Mouse (Mus musculus) kidney, embryonic 16.5 days (tissue): ENCODE data around the gene Gm42715. TPM values are rescaled to one million over a fixed set of nuclear protein-coding genes. Genes with fewer than 3 reads are reported as not detected.

Experiments
- ATAC-seq: fragments of 200-750 bp; cut with Nextera tagmentation; 2 replicates; pipeline ENCODE4 v1.8.0; 2017; ENCODE audit warnings: moderate TSS enrichment; ENCODE audit not compliant: low FRiP score, low TSS enrichment
- H3K27ac ChIP-seq: fragments of 300-500 bp; sonication (generic); 2 replicates; pipeline ENCODE4 v1.5.1; 2014; ENCODE audit warnings: low read length
- H3K27me3 ChIP-seq: fragments of 300-500 bp; sonication (generic); 2 replicates; pipeline ENCODE4 v1.6.1; 2014; ENCODE audit warnings: low read length, control low read depth, mixed read lengths; ENCODE audit not compliant: insufficient read depth
- H3K36me3 ChIP-seq: fragments of 300-500 bp; sonication (generic); 2 replicates; pipeline ENCODE4 v1.6.1; 2014; ENCODE audit warnings: low read length, control low read depth, mixed read lengths; ENCODE audit not compliant: insufficient read depth
- H3K4me1 ChIP-seq: fragments of 300-500 bp; sonication (generic); 2 replicates; pipeline ENCODE4 v1.6.1; 2014; ENCODE audit warnings: low read length, control low read depth, mixed read lengths; ENCODE audit not compliant: insufficient read depth
- H3K4me2 ChIP-seq: fragments of 300-500 bp; sonication (generic); replicated peaks from 2 replicates; pipeline ENCODE4 v1.6.1; 2014; ENCODE audit warnings: low read depth, low read length
- H3K4me3 ChIP-seq: fragments of 300-500 bp; sonication (generic); 2 replicates; pipeline ENCODE4 v1.5.1; 2014; ENCODE audit warnings: mild to moderate bottlenecking, low read length
- H3K9ac ChIP-seq: fragments of 300-500 bp; sonication (generic); replicated peaks from 2 replicates; pipeline ENCODE4 v1.6.1; 2014; ENCODE audit warnings: low read length
- H3K9me3 ChIP-seq: fragments of 300-500 bp; sonication (generic); 2 replicates; pipeline ENCODE4 v1.6.1; 2016; ENCODE audit warnings: low read length, control low read depth
- WGBS: fragments of 180-500 bp; shearing (Covaris S2); extraction: QIAGEN DNeasy Blood & Tissue Kit; methylation state at CpG from one replicate; pipeline ENCODE4 v1.1.7; 2014; 5-methylcytosine and 5-hydroxymethylcytosine counted together
- microRNA-seq: library from miRNA; unstranded; fragments of <30 nt; microRNA quantifications from one replicate; pipeline ENCODE4, GENCODE M21; 2016
- polyA plus RNA-seq: library from polyadenylated mRNA; unstranded; fragments of >200 nt; fragmentation: Nextera tagmentation; extraction: Ambion mirVana; gene quantifications from 2 replicates; pipeline ENCODE4 v1.2.1, GENCODE M21; 2015

Gene Gm42715
- polyA plus RNA-seq, 1 experiment from 2014 or later = 16.2 TPM

- peak overlapping the region; percentile 99 for H3K9ac ChIP-seq
- H3K27ac ChIP-seq = peak overlapping the region; percentile 94
- peaks cover 7% of the 10 kb centered on the region; the same call in 1 of the 2 replicates for H3K9me3 ChIP-seq
- H3K27me3 ChIP-seq = no peaks in the 10 kb centered on the region
- ATAC-seq = no peak; the same call in 1 of the 2 replicates
- WGBS = 18% methylated on average over 8 of the region's 8 CpGs
- peaks cover 38% of the 10 kb centered on the region for H3K36me3 ChIP-seq
- H3K4me1 ChIP-seq = peaks cover 17% of the 10 kb centered on the region
- H3K4me2 ChIP-seq = peak overlapping the region; percentile 81
- H3K4me3 ChIP-seq = peak overlapping the region; percentile 100
Observed at GRCm38 (mm10) chr7:127614091-127614490, 94.7 kb downstream of the Gm42715 start.

DNA sequence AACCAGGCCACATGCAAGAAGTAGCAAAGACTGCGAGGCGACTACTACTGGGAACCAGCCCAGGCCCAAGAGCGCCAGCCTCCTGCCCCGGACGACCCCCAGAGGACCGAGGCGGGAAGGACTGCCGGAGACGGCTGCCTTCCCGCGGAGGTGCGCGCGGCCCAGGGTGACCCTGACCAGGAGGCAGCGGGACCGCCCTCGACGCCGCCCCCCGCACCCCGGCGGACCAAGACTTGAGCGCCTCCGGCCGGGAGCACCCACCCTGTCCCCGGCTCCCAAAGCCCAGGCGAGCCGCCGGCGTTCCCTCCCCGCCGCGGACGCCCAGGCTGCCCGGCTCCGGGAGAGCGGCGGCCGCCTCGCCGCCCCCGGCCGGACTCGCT, 95.1 kb downstream of the Gm42715 start:
- Histone ChIP-seq H3K4me3 (peak overlapping the region; percentile 100), H3K36me3 (peaks cover 35% of the 10 kb centered on the region), H3K9me3 (peaks cover 7% of the 10 kb centered on the region; the same call in 1 of the 2 replicates), H3K9ac (peak overlapping the region; percentile 99), H3K4me2 (peak overlapping the region; percentile 81), H3K27ac (peak overlapping the region; percentile 94), H3K27me3 (no peaks in the 10 kb centered on the region), H3K4me1 (peaks cover 17% of the 10 kb centered on the region)
- under 1% methylated on average over 41 of the region's 44 CpGs for WGBS
- peak; percentile 72 for ATAC-seq

DNA sequence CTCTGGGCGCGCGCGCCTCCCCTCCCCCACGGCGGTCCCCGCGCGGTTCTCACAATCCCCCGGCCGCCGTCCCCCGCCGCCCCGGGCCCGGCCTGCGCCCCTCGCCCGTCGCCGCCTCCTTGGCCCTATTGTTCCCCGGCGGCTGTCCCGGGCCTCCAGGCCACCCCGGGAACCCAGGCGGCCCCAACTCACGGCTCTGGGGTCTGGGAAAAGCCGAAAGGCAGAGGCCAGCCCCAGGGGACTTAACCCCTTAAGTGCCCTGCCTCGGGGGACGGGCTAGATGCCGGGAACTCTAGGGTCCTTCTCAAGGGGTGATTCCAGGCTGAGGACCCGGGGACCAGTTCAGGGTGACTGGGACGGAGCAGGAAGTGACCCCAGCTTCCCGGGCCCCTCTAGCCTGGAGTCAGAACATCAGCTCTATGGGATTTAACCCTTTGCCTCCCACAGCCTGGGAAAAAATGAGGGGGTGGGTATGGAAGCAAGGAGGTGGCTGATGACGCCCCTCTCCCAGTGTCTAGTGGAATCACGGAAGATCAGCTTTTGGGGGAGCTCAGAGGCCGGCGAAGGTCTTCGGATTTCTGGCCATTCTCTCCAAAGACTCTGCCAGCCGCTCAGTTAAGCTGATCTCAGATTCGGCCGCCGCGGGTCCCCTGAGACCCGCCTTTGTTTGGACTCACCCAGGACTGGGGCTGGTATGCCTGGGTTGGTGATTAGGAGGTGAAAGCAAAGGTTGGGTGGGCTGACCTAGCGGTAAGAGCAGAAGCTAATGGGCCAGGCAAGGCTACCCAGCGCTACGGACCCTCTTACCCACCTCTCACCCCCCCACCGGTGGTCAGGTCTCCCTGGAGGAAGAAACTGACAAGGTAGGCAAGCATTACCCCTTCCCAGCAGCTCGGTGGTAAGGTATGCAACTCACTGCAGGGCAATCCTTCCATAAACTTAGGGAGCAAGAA, 95.8 kb downstream of the Gm42715 start, which contains the start of gene Zfp629:
TSS of gene Zfp629 (minus strand) at position 907 of the 953 bp plus-strand sequence.
- H3K9me3 ChIP-seq = peaks cover 7% of the 10 kb centered on the region; the same call in 1 of the 2 replicates
- ATAC-seq = peak; percentile 93
- peak within 1 kb of the TSS; percentile 99 for H3K9ac ChIP-seq
- peak within 1 kb of the TSS; percentile 81 for H3K4me2 ChIP-seq
- H3K27me3 ChIP-seq = no peaks in the 10 kb centered on the region
- peak within 1 kb of the TSS; percentile 94 for H3K27ac ChIP-seq
- peak within 1 kb of the TSS; percentile 100 for H3K4me3 ChIP-seq
- peaks cover 17% of the 10 kb centered on the region for H3K4me1 ChIP-seq
- H3K36me3 ChIP-seq = peaks cover 28% of the 10 kb centered on the region
- under 1% methylated on average over 49 of the region's 50 CpGs for WGBS

- H3K4me2 ChIP-seq = no peak overlapping the region
- H3K9ac ChIP-seq = no peak overlapping the region
- H3K4me3 ChIP-seq = no peak overlapping the region
- ATAC-seq = no peak
- no peak overlapping the region for H3K27ac ChIP-seq
- peaks cover 7% of the 10 kb centered on the region; the same call in 1 of the 2 replicates for H3K9me3 ChIP-seq
- peaks cover 17% of the 10 kb centered on the region for H3K4me1 ChIP-seq
- no peaks in the 10 kb centered on the region for H3K27me3 ChIP-seq
- WGBS = 58% methylated on average over 1 of the region's 1 CpGs
- H3K36me3 ChIP-seq = peaks cover 16% of the 10 kb centered on the region
Observed at GRCm38 (mm10) chr7:127616336-127616735, 97.0 kb downstream of the Gm42715 start.

Small RNA genes lying within 50 kb of the gene (microRNA-seq; reads per million reads assigned to microRNA genes)
- gene Gm47278 (not detected), gene Mir7060 (not detected)

Other genes with a start within 250 kb of the Gm42715 start
- 105 and 108 TPM in 2 replicates for gene Sephs2, start 245.5 kb upstream of the Gm42715 start, polyA plus RNA-seq
- 1.0 and 1.4 TPM in 2 replicates for gene Itgal, start 223.3 kb upstream of the Gm42715 start, polyA plus RNA-seq
- 25.4 and 25.5 TPM in 2 replicates for gene Zfp768, start 174.0 kb upstream of the Gm42715 start, polyA plus RNA-seq
- gene Zfp747, start 143.5 kb upstream of the Gm42715 start, polyA plus RNA-seq = 10.6 and 11.3 TPM in 2 replicates
- gene 9130019O22Rik, start 132.4 kb upstream of the Gm42715 start, polyA plus RNA-seq = 6.8 and 7.0 TPM in 2 replicates
- gene E430018J23Rik, start 126.0 kb upstream of the Gm42715 start, polyA plus RNA-seq = 8.3 and 8.8 TPM in 2 replicates
- gene Zfp764, start 112.8 kb upstream of the Gm42715 start, polyA plus RNA-seq = 9.0 and 9.5 TPM in 2 replicates
- 28.1 and 32.0 TPM in 2 replicates for gene Zfp688, start 97.5 kb upstream of the Gm42715 start, polyA plus RNA-seq
- gene Zfp689, start 70.4 kb upstream of the Gm42715 start, polyA plus RNA-seq = 8.4 TPM in 2 replicates
- 41.9 and 47.2 TPM in 2 replicates for gene Prr14, start 60.0 kb upstream of the Gm42715 start, polyA plus RNA-seq
- 12.2 and 13.1 TPM in 2 replicates for gene Fbrs, start 40.4 kb upstream of the Gm42715 start, polyA plus RNA-seq
- gene Srcap, start 7.6 kb upstream of the Gm42715 start, polyA plus RNA-seq = 39.6 and 44.1 TPM in 2 replicates
- 10.5 and 10.6 TPM in 2 replicates for gene Tmem265, start 41.8 kb downstream of the Gm42715 start, polyA plus RNA-seq
- gene Phkg2, start 53.8 kb downstream of the Gm42715 start, polyA plus RNA-seq = 40.7 and 46.7 TPM in 2 replicates
- gene Ccdc189, start 69.0 kb downstream of the Gm42715 start, polyA plus RNA-seq = 16.7 and 17.6 TPM in 2 replicates
- 50.6 and 51.4 TPM in 2 replicates for gene Rnf40, start 69.2 kb downstream of the Gm42715 start, polyA plus RNA-seq
- 19.8 and 22.1 TPM in 2 replicates for gene Zfp629, start 96.2 kb downstream of the Gm42715 start, polyA plus RNA-seq
- 50.5 and 54.5 TPM in 2 replicates for gene Bcl7c, start 189.3 kb downstream of the Gm42715 start, polyA plus RNA-seq
- 14.0 and 14.7 TPM in 2 replicates for gene Ctf1, start 193.2 kb downstream of the Gm42715 start, polyA plus RNA-seq
- 0.15 and 0.32 TPM in 2 replicates for gene Ctf2, start 212.6 kb downstream of the Gm42715 start, polyA plus RNA-seq
- 5.4 TPM in 2 replicates for gene Fbxl19, start 225.0 kb downstream of the Gm42715 start, polyA plus RNA-seq